Mouse (Mus musculus): ENCODE results near the gene Parn. TPM values are rescaled to one million over a fixed set of nuclear protein-coding genes. Genes with fewer than 3 reads are reported as not detected.

Gene Parn
- total and polyA plus RNA-seq, 2 experiments from 2014 or later, result 13.2 to 32.1 TPM

GRCm38 (mm10) chr16:13669282-13669681 is 1.3 kb upstream of the Parn start:
- Histone ChIP-seq H3K4me1 (ENCODE audit: insufficient read depth, low read length) (no peaks in the 10 kb centered on the region; the same call in 1 of the 2 replicates), H3K4me2 (ENCODE audit: low read depth, low read length) (no peak overlapping the region), H3K36me3 (ENCODE audit: insufficient read depth, low read length) (peaks cover 8% of the 10 kb centered on the region; the same call in 1 of the 2 replicates), H3K9ac (replicated peaks; ENCODE audit: low read length) (no peak overlapping the region), H3K27ac (no peak overlapping the region), H3K9me3 (ENCODE audit: low read length) (no peaks in the 10 kb centered on the region), H3K4me3 (ENCODE audit: low read length) (no peak overlapping the region), H3K27me3 (ENCODE audit: insufficient read depth, low read length) (no peaks in the 10 kb centered on the region)
- TF ChIP-seq CTCF (IDR thresholded peaks at IDR 0.05; ENCODE audit: low read depth), result no peak
- 88% methylated on average over 1 of the region's 1 CpGs for WGBS
- DNase-seq (ENCODE audit: low spot score), result no peak
- no peak for ATAC-seq

GRCm38 (mm10) chr16:13668402-13669108 is 585 bp upstream of the Parn start:
- peak overlapping the region; percentile 78; the same call in 1 of the 2 replicates for H3K27ac ChIP-seq
- no peak for TF ChIP-seq CTCF (IDR thresholded peaks at IDR 0.05; ENCODE audit: low read depth)
- no peaks in the 10 kb centered on the region for H3K27me3 ChIP-seq (ENCODE audit: insufficient read depth, low read length)
- H3K36me3 ChIP-seq (ENCODE audit: insufficient read depth, low read length), result peaks cover 10% of the 10 kb centered on the region; the same call in 1 of the 2 replicates
- H3K9me3 ChIP-seq (ENCODE audit: low read length), result no peaks in the 10 kb centered on the region
- peak overlapping the region; percentile 81 for H3K4me3 ChIP-seq (ENCODE audit: low read length)
- WGBS, result 82% methylated on average over 10 of the region's 10 CpGs
- peak overlapping the region; percentile 90 for H3K4me2 ChIP-seq (ENCODE audit: low read depth, low read length)
- H3K9ac ChIP-seq (replicated peaks; ENCODE audit: low read length), result peak overlapping the region; percentile 75; the same call in 1 of the 2 replicates
- no peak for ATAC-seq
- no peaks in the 10 kb centered on the region for H3K4me1 ChIP-seq (ENCODE audit: insufficient read depth, low read length)
- DNase-seq (ENCODE audit: low spot score), result no peak

GRCm38 (mm10) chr16:13660736-13661135 is 7.2 kb downstream of the Parn start:
- peaks cover 31% of the 10 kb centered on the region; the same call in 1 of the 2 replicates for H3K36me3 ChIP-seq (ENCODE audit: insufficient read depth, low read length)
- WGBS, result 97% methylated on average over 9 of the region's 9 CpGs
- no peaks in the 10 kb centered on the region for H3K9me3 ChIP-seq (ENCODE audit: low read length)
- no peak overlapping the region for H3K27ac ChIP-seq
- ATAC-seq (no peak), DNase-seq (ENCODE audit: low spot score) (no peak)
- no peak for TF ChIP-seq CTCF (IDR thresholded peaks at IDR 0.05; ENCODE audit: low read depth)
- no peaks in the 10 kb centered on the region for H3K4me1 ChIP-seq (ENCODE audit: insufficient read depth, low read length)
- H3K4me2 ChIP-seq (ENCODE audit: low read depth, low read length), result no peak overlapping the region
- no peak overlapping the region for H3K4me3 ChIP-seq (ENCODE audit: low read length)
- H3K27me3 ChIP-seq (ENCODE audit: insufficient read depth, low read length), result no peaks in the 10 kb centered on the region
- H3K9ac ChIP-seq (replicated peaks; ENCODE audit: low read length), result no peak overlapping the region

- peaks cover 30% of the 10 kb centered on the region; the same call in 1 of the 2 replicates for H3K36me3 ChIP-seq (ENCODE audit: insufficient read depth, low read length)
- ATAC-seq (no peak), DNase-seq (ENCODE audit: low spot score) (no peak)
- no peak overlapping the region for H3K4me2 ChIP-seq (ENCODE audit: low read depth, low read length)
- H3K27ac ChIP-seq, result no peak overlapping the region
- no peaks in the 10 kb centered on the region for H3K27me3 ChIP-seq (ENCODE audit: insufficient read depth, low read length)
- no peaks in the 10 kb centered on the region for H3K4me1 ChIP-seq (ENCODE audit: insufficient read depth, low read length)
- H3K9me3 ChIP-seq (ENCODE audit: low read length), result no peaks in the 10 kb centered on the region
- H3K9ac ChIP-seq (replicated peaks; ENCODE audit: low read length), result no peak overlapping the region
- H3K4me3 ChIP-seq (ENCODE audit: low read length), result no peak overlapping the region
- WGBS, result 86% methylated on average over 3 of the region's 3 CpGs
- TF ChIP-seq CTCF (IDR thresholded peaks at IDR 0.05; ENCODE audit: low read depth), result no peak
Observed at GRCm38 (mm10) chr16:13658886-13659285, 9.1 kb downstream of the Parn start.

- WGBS, result 88% methylated on average over 4 of the region's 4 CpGs
- TF ChIP-seq CTCF (IDR thresholded peaks at IDR 0.05; ENCODE audit: low read depth), result no peak
- Histone ChIP-seq H3K4me1 (ENCODE audit: insufficient read depth, low read length) (no peaks in the 10 kb centered on the region), H3K27ac (no peak overlapping the region), H3K9me3 (ENCODE audit: low read length) (no peaks in the 10 kb centered on the region), H3K9ac (replicated peaks; ENCODE audit: low read length) (no peak overlapping the region), H3K4me2 (ENCODE audit: low read depth, low read length) (no peak overlapping the region), H3K27me3 (ENCODE audit: insufficient read depth, low read length) (no peaks in the 10 kb centered on the region), H3K4me3 (ENCODE audit: low read length) (no peak overlapping the region), H3K36me3 (ENCODE audit: insufficient read depth, low read length) (peaks cover 21% of the 10 kb centered on the region)
- ATAC-seq (no peak), DNase-seq (ENCODE audit: low spot score) (no peak)
Observed at GRCm38 (mm10) chr16:13645930-13646329, 22.0 kb downstream of the Parn start.

GRCm38 (mm10) chr16:13644474-13644873 is 23.5 kb downstream of the Parn start:
- no peak overlapping the region for H3K9ac ChIP-seq (replicated peaks; ENCODE audit: low read length)
- ATAC-seq (no peak), DNase-seq (ENCODE audit: low spot score) (no peak)

GRCm38 (mm10) chr16:13640064-13640463 is 27.9 kb downstream of the Parn start:
- no peak for DNase-seq (ENCODE audit: low spot score)
- H3K9me3 ChIP-seq (ENCODE audit: low read length), result no peaks in the 10 kb centered on the region
- H3K36me3 ChIP-seq (ENCODE audit: insufficient read depth, low read length), result 0 out of 2 replicates have a peak, but pooled peaks cover 6% of the 10 kb centered on the region
- H3K27me3 ChIP-seq (ENCODE audit: insufficient read depth, low read length), result no peaks in the 10 kb centered on the region
- H3K4me2 ChIP-seq (ENCODE audit: low read depth, low read length), result no peak overlapping the region
- no peaks in the 10 kb centered on the region for H3K4me1 ChIP-seq (ENCODE audit: insufficient read depth, low read length)
- H3K9ac ChIP-seq (replicated peaks; ENCODE audit: low read length), result no peak overlapping the region
- TF ChIP-seq CTCF (IDR thresholded peaks at IDR 0.05; ENCODE audit: low read depth), result peak; percentile 46
- 73% methylated on average over 7 of the region's 7 CpGs for WGBS
- no peak overlapping the region for H3K27ac ChIP-seq
- no peak for ATAC-seq
- H3K4me3 ChIP-seq (ENCODE audit: low read length), result no peak overlapping the region

More at GRCm38 (mm10) chr16:13644474-13644873, 23.5 kb downstream of the Parn start:
- H3K27ac ChIP-seq, result no peak overlapping the region
- no peak for TF ChIP-seq CTCF (IDR thresholded peaks at IDR 0.05; ENCODE audit: low read depth)
- 93% methylated on average over 3 of the region's 3 CpGs for WGBS
- H3K4me1 ChIP-seq (ENCODE audit: insufficient read depth, low read length), result no peaks in the 10 kb centered on the region
- H3K9me3 ChIP-seq (ENCODE audit: low read length), result no peaks in the 10 kb centered on the region
- H3K4me2 ChIP-seq (ENCODE audit: low read depth, low read length), result no peak overlapping the region
- no peaks in the 10 kb centered on the region for H3K27me3 ChIP-seq (ENCODE audit: insufficient read depth, low read length)
- no peak overlapping the region for H3K4me3 ChIP-seq (ENCODE audit: low read length)
- H3K36me3 ChIP-seq (ENCODE audit: insufficient read depth, low read length), result peaks cover 13% of the 10 kb centered on the region; the same call in 1 of the 2 replicates

Data from hindbrain, postnatal 0 days (tissue).